Mouse (Mus musculus) telencephalon, adult 2 months (tissue): ENCODE results near the gene Notch4.

Source experiments
- DNase-seq: peaks from one replicate; pipeline ENCODE4 v3.0.0-alpha.2; 2011; ENCODE audit warnings: low read depth, low spot score

Gene Notch4

GRCm38 (mm10) chr17:34592581-34593549, 28.8 kb downstream of the Notch4 start:
- DNase-seq: no peak

- no peak for DNase-seq
Measured at GRCm38 (mm10) chr17:34593752-34594525, 29.9 kb downstream of the Notch4 start.

- DNase-seq: no peak
Measured at GRCm38 (mm10) chr17:34596098-34596497, 32.0 kb downstream of the Notch4 start.

GRCm38 (mm10) chr17:34597566-34598095, 33.6 kb downstream of the Notch4 start, which contains the start of gene Ager:
TSS of gene Ager (plus strand) at chr17:34597862.
- DNase-seq: no peak

- no peak for DNase-seq
Measured at GRCm38 (mm10) chr17:34599891-34600290, 35.8 kb downstream of the Notch4 start.

GRCm38 (mm10) chr17:34601796-34602195, 37.7 kb downstream of the Notch4 start:
- no peak for DNase-seq

- DNase-seq: peak; percentile 100
Measured at GRCm38 (mm10) chr17:34603375-34604060, 39.5 kb downstream of the Notch4 start, which contains the start of gene Rnf5. TSS of gene Rnf5 (minus strand) at chr17:34603690.

- DNase-seq: no peak
Measured at GRCm38 (mm10) chr17:34604061-34604508, 40.0 kb downstream of the Notch4 start, which contains the start of gene Agpat1. TSS of gene Agpat1 (plus strand) at chr17:34604262.

GRCm38 (mm10) chr17:34604511-34605237, 40.6 kb downstream of the Notch4 start:
- DNase-seq: no peak

GRCm38 (mm10) chr17:34605609-34606008, 41.5 kb downstream of the Notch4 start:
- DNase-seq: peak; percentile 93

- DNase-seq: no peak
Measured at GRCm38 (mm10) chr17:34606186-34607039, 42.3 kb downstream of the Notch4 start.

- no peak for DNase-seq
Measured at GRCm38 (mm10) chr17:34607997-34608396, 43.9 kb downstream of the Notch4 start.

GRCm38 (mm10) chr17:34611050-34611449, 47.0 kb downstream of the Notch4 start:
- no peak for DNase-seq

- DNase-seq: no peak
Measured at GRCm38 (mm10) chr17:34613054-34613645, 49.1 kb downstream of the Notch4 start.

GRCm38 (mm10) chr17:34613830-34614229, 49.8 kb downstream of the Notch4 start:
- no peak for DNase-seq

GRCm38 (mm10) chr17:34615871-34616270, 51.8 kb downstream of the Notch4 start, which contains the start of gene Egfl8:
TSS of gene Egfl8 (minus strand) at chr17:34615971.
- DNase-seq: no peak

- DNase-seq: no peak
Measured at GRCm38 (mm10) chr17:34618999-34619398, 54.9 kb downstream of the Notch4 start.

GRCm38 (mm10) chr17:34621006-34621405, 56.9 kb downstream of the Notch4 start:
- DNase-seq: no peak

GRCm38 (mm10) chr17:34623161-34623560, 59.1 kb downstream of the Notch4 start:
- no peak for DNase-seq
